Mouse (Mus musculus) MEL (cell line): Measurements from ENCODE around the gene Osbp2.

Source experiments
- EP300 ChIP-seq, 2 experiments: IDR thresholded peaks; 2 replicates each; pipeline ENCODE4 v1.6.1; 2011; ENCODE audit warnings: improper control_type of control experiment in 2 of 2, low read length in 2 of 2, low read depth in 1 of 2, mild to moderate bottlenecking in 1 of 2
- MAX ChIP-seq: IDR thresholded peaks from 2 replicates; pipeline ENCODE4 v1.6.1; 2011; ENCODE audit warnings: low read length, improper control_type of control experiment
- NELFE ChIP-seq: IDR thresholded peaks from 2 replicates; pipeline ENCODE4 v1.6.1; 2011; ENCODE audit warnings: low read depth, low read length, improper control_type of control experiment
- POLR2A ChIP-seq, 2 experiments: IDR thresholded peaks; 2 replicates each; pipeline ENCODE4 v1.6.1; 2011 to 2012; ENCODE audit warnings: low read length in 2 of 2, mild to moderate bottlenecking in 2 of 2, control low read depth in 1 of 2, improper control_type of control experiment in 1 of 2, low read depth in 1 of 2, moderate library complexity in 1 of 2; ENCODE audit not compliant: control insufficient read depth in 1 of 2, insufficient read depth in 1 of 2, poor library complexity in 1 of 2
- POLR2AphosphoS2 ChIP-seq: IDR thresholded peaks from 2 replicates; pipeline ENCODE4 v1.6.1; 2011; ENCODE audit warnings: low read length, improper control_type of control experiment
- UBTF ChIP-seq: IDR thresholded peaks from 2 replicates; pipeline ENCODE4 v1.6.1; 2012; ENCODE audit warnings: low read depth, mild to moderate bottlenecking, inconsistent platforms, low read length, improper control_type of control experiment, moderate library complexity, borderline replicate concordance; ENCODE audit not compliant: insufficient read depth

DNA sequence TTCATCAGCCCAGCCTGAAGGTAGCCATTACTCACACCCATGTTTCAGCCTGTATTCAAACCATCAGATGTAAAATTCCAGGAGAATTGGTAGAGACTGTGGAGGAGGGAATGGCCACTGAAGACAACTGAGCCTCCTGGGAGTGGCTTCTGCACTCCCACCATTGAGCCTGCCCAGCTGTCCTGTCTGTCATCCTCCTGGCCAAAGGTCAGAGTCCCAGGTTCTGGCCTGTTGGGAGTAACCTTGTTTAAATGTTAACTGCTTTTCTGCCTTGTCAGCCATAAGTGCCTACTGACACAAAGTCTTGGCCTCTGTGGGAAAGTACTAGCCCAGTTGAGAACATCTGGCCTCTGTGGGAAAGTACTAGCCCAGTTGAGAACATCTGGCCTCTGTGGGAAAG lies 50.4 kb downstream of the Osbp2 start:
- TF ChIP-seq UBTF (no peak), MAX (no peak), POLR2AphosphoS2 (no peak), NELFE (no peak), POLR2A (IDR thresholded peaks at IDR 0.05; ENCODE audit: control insufficient read depth in 1 of 2, insufficient read depth in 1 of 2, low read depth in 1 of 2, low read length in 2 of 2, poor library complexity in 1 of 2) (no peak), EP300 (IDR thresholded peaks at IDR 0.05; ENCODE audit: low read depth in 1 of 2, low read length in 2 of 2) (no peak)
